Mouse (Mus musculus) midbrain, embryonic 15.5 days (tissue): Measurements from ENCODE around the gene Mecom. TPM values are rescaled to one million over a fixed set of nuclear protein-coding genes. Genes with fewer than 3 reads are reported as not detected.

Experiments used
- ATAC-seq: fragments of 200-750 bp; cut with Nextera tagmentation; replicated peaks from 2 replicates; pipeline ENCODE4 v1.8.0; 2017; ENCODE audit warnings: moderate TSS enrichment
- H3K27ac ChIP-seq: fragments of 300-500 bp; sonication (generic); 2 replicates; pipeline ENCODE4 v1.5.1; 2015; ENCODE audit warnings: mild to moderate bottlenecking, inconsistent platforms
- H3K27me3 ChIP-seq: fragments of 300-500 bp; sonication (generic); replicated peaks from 2 replicates; pipeline ENCODE4 v1.6.1; 2015; ENCODE audit warnings: inconsistent platforms
- H3K36me3 ChIP-seq: fragments of 300-500 bp; sonication (generic); replicated peaks from 2 replicates; pipeline ENCODE4 v1.6.1; 2015; ENCODE audit warnings: inconsistent platforms
- H3K4me1 ChIP-seq: fragments of 300-500 bp; sonication (generic); 2 replicates; pipeline ENCODE4 v1.6.1; 2015; ENCODE audit warnings: inconsistent platforms
- H3K4me2 ChIP-seq: fragments of 300-500 bp; sonication (generic); 2 replicates; pipeline ENCODE4 v1.6.1; 2015; ENCODE audit warnings: inconsistent platforms, mild to moderate bottlenecking, moderate library complexity
- H3K4me3 ChIP-seq: fragments of 300-500 bp; sonication (generic); 2 replicates; pipeline ENCODE4 v1.5.1; 2015; ENCODE audit warnings: mild to moderate bottlenecking, inconsistent platforms
- H3K9ac ChIP-seq: fragments of 300-500 bp; sonication (generic); 2 replicates; pipeline ENCODE4 v1.6.1; 2015; ENCODE audit warnings: mild to moderate bottlenecking, inconsistent platforms
- H3K9me3 ChIP-seq: fragments of 300-500 bp; sonication (generic); 2 replicates; pipeline ENCODE4 v1.6.1; 2016; ENCODE audit warnings: inconsistent platforms
- WGBS: fragments of 180-500 bp; shearing (Covaris S2); methylation state at CpG from one replicate; pipeline ENCODE4 v1.1.7; 2015; ENCODE audit warnings: mixed read lengths; 5-methylcytosine and 5-hydroxymethylcytosine counted together
- polyA plus RNA-seq: library from polyadenylated mRNA; unstranded; fragments of >200 nt; fragmentation: Nextera tagmentation; extraction: Ambion mirVana; gene quantifications from 2 replicates; pipeline ENCODE4 v1.2.1, GENCODE M21; 2015

Mecom gene
- polyA plus RNA-seq, 1 experiment from 2014 or later, result 5.2 TPM

DNA sequence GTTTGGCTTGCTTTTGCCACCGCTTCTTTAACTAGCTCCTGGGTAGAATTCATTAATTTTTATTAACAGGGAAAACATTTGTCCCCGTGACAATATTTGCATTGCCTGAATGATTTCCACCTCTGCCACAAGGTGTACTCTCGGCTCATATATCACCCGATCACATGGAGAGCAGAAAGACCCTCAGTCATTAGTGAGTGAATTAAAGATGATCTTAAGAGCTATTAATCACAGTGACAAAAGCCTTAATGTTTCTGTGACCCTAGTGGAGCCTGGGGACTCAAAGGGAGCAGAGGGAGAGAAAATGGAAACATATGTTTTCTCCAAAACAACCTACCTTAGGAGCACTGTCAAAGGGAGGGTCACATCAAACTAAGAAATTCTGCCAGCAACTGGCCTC, 261.3 kb downstream of the Mecom start:
- H3K4me2 ChIP-seq, result no peak overlapping the region
- WGBS, result 32% methylated on average over 4 of the region's 4 CpGs
- no peak for ATAC-seq
- H3K9ac ChIP-seq, result no peak overlapping the region
- H3K27me3 ChIP-seq, result no peaks in the 10 kb centered on the region
- peaks cover 6% of the 10 kb centered on the region for H3K4me1 ChIP-seq
- H3K9me3 ChIP-seq, result no peaks in the 10 kb centered on the region
- H3K36me3 ChIP-seq, result no peaks in the 10 kb centered on the region
- H3K27ac ChIP-seq, result no peak overlapping the region
- no peak overlapping the region for H3K4me3 ChIP-seq

DNA sequence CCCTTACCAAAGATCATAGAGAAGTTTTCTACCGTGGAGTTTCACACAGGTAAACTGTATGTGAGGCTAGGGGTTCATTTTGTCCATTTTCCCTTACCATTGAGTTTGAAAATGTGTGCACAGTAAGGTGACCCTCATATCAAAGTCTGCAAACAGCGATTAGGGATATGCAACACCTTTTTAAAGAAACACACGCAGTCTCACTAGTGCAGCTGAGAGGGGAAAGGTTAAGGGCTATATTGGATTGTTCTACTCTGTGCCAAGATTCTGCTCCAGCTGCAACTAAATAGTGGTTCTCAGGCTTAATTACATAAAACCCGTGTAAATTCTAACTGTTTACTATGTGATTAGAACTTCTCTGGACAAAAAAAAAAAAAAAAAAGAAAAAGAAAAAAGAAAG, 263.7 kb downstream of the Mecom start:
- Histone ChIP-seq H3K27ac (no peak overlapping the region), H3K36me3 (no peaks in the 10 kb centered on the region), H3K4me1 (peaks cover 6% of the 10 kb centered on the region), H3K4me3 (no peak overlapping the region), H3K4me2 (no peak overlapping the region), H3K9me3 (no peaks in the 10 kb centered on the region), H3K9ac (no peak overlapping the region), H3K27me3 (no peaks in the 10 kb centered on the region)
- no peak for ATAC-seq
- WGBS, result 78% methylated on average over 4 of the region's 4 CpGs

DNA sequence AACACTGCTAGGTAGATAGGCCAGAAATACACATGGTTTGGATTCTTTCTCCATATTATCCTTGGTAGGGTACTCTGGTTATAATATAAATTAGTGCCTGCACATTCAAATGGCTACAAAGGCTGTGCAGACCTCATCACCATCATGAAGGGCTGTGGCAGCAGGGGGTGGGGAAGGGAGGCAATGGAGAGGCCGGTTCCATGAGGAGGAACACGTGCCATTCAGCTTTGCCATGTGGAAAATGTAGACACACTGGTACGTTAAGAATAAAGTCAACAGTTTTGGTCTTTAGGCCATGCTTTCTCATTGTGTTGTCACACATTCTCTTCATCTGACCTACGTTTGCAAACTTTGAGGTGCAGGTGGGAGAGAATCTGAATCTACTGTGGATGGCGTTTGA, 264.2 kb downstream of the Mecom start:
- Histone ChIP-seq H3K4me2 (no peak overlapping the region), H3K4me3 (no peak overlapping the region), H3K27ac (no peak overlapping the region), H3K36me3 (no peaks in the 10 kb centered on the region), H3K4me1 (peaks cover 6% of the 10 kb centered on the region), H3K27me3 (no peaks in the 10 kb centered on the region), H3K9ac (no peak overlapping the region), H3K9me3 (no peaks in the 10 kb centered on the region)
- no peak for ATAC-seq
- WGBS, result 89% methylated on average over 5 of the region's 5 CpGs

DNA sequence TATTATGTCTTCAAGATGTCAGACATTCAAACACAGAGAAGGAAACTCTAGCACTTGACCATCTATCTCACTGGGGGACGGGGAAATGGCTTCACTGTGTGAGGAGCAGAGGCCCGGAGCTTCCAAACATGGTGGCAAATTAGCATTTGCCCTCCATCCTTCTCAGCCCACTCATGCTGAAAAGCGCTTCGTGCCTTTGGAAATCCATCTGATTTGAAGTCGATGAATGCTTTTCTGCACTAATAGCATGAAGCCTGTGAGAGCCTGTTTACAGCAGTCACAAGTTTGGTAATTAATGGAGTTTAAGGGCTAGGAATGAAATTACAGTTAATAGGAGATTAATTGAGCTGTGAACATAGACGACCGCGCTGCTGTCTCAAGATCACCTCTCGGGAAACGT, 270.2 kb downstream of the Mecom start:
- Histone ChIP-seq H3K36me3 (no peaks in the 10 kb centered on the region), H3K9me3 (no peaks in the 10 kb centered on the region), H3K4me1 (no peaks in the 10 kb centered on the region), H3K4me2 (no peak overlapping the region), H3K27me3 (no peaks in the 10 kb centered on the region), H3K4me3 (no peak overlapping the region), H3K9ac (no peak overlapping the region), H3K27ac (no peak overlapping the region)
- no peak for ATAC-seq
- WGBS, result 60% methylated on average over 10 of the region's 10 CpGs

DNA sequence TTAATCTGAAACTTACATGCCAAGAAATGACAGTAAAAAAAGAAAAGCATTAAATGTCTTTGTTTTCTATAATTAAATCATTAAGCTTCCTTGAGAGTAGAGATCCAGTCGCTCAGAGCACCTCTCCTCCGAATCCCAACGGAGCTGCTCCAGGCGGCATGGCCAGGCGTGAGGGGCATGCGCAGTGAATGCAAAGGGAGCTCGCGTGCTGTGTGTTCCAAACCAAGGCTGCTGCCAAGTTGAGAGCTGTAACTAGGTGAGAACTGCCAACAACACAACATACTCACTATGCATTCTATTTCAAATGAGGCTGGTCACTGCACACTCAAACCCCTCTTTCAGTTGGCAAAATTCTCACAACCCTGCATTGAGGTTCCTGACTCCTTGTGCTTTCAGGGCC, 271.7 kb downstream of the Mecom start:
- no peak overlapping the region for H3K4me3 ChIP-seq
- H3K4me2 ChIP-seq, result no peak overlapping the region
- H3K27me3 ChIP-seq, result no peaks in the 10 kb centered on the region
- no peak overlapping the region for H3K9ac ChIP-seq
- 77% methylated on average over 8 of the region's 8 CpGs for WGBS
- no peaks in the 10 kb centered on the region for H3K9me3 ChIP-seq
- ATAC-seq, result no peak
- H3K4me1 ChIP-seq, result no peaks in the 10 kb centered on the region
- no peak overlapping the region for H3K27ac ChIP-seq
- no peaks in the 10 kb centered on the region for H3K36me3 ChIP-seq

DNA sequence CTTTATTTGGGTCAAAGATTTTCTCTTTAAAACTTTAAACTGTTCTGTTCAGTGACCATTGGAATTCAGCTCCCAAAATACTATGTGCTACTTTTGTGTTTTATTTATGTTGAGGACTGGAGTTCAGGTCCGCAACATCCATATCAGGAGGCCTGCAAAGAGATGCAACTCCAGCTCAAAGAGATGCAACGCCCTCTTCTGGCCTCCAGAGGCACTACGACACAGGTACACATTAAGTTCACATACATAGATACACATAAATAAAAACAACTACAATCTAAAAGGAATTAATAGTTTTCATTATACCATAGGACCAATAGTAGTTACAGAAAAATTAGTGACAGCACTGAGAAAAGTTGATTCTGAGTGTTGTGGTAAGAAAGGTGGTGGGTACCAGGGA, 278.6 kb downstream of the Mecom start:
- no peak for ATAC-seq
- Histone ChIP-seq H3K27ac (no peak overlapping the region), H3K36me3 (no peaks in the 10 kb centered on the region), H3K27me3 (no peaks in the 10 kb centered on the region), H3K9ac (no peak overlapping the region), H3K4me1 (no peaks in the 10 kb centered on the region), H3K4me3 (no peak overlapping the region), H3K4me2 (no peak overlapping the region), H3K9me3 (no peaks in the 10 kb centered on the region)
- WGBS, result 74% methylated on average over 3 of the region's 3 CpGs

DNA sequence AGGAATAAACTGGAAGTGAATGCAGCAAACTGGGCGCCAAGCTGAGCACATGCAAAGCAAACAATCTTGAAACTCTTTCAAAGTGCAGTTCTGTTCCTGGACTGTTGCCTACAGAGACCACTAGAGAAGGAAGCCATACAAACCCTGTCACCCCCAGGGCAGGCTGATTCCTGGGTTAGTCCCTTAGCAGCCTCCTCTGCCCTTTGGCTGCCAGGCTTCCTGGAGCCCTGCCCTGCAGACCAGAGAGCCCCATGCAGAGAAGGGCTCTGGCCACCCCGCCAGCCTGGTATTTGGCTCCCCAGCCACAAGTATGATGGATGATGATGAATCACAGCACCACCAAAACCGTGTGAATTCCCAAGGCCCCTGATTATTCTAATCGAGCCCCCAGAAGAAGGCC, 286.9 kb downstream of the Mecom start:
- Histone ChIP-seq H3K27ac (no peak overlapping the region), H3K4me1 (no peaks in the 10 kb centered on the region), H3K4me3 (no peak overlapping the region), H3K36me3 (no peaks in the 10 kb centered on the region), H3K9ac (no peak overlapping the region), H3K27me3 (no peaks in the 10 kb centered on the region), H3K9me3 (no peaks in the 10 kb centered on the region), H3K4me2 (no peak overlapping the region)
- 67% methylated on average over 4 of the region's 4 CpGs for WGBS
- ATAC-seq, result no peak

DNA sequence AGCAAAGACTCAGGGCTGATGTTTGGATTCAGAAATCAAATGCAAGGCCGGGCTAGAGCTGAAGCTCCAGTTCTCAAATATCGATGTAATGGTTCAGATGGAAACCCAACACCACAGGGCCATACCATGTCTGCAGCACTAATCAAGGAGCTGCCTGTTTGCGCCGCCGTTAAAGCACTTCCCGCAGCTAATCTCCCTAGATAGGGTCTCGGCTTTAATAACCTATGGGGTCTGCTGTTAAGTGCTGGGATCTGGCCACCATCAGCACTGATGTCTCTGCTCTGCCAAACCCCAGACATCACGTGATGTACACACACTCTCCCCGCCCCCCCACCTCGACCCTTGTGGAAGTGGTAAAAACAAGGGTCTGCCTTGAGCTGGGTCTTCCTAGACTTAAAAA, 289.4 kb downstream of the Mecom start:
- 74% methylated on average over 10 of the region's 10 CpGs for WGBS
- H3K9me3 ChIP-seq, result no peaks in the 10 kb centered on the region
- no peak overlapping the region for H3K27ac ChIP-seq
- H3K27me3 ChIP-seq, result no peaks in the 10 kb centered on the region
- H3K9ac ChIP-seq, result no peak overlapping the region
- no peaks in the 10 kb centered on the region for H3K36me3 ChIP-seq
- H3K4me2 ChIP-seq, result no peak overlapping the region
- no peak overlapping the region for H3K4me3 ChIP-seq
- ATAC-seq, result no peak
- H3K4me1 ChIP-seq, result no peaks in the 10 kb centered on the region

DNA sequence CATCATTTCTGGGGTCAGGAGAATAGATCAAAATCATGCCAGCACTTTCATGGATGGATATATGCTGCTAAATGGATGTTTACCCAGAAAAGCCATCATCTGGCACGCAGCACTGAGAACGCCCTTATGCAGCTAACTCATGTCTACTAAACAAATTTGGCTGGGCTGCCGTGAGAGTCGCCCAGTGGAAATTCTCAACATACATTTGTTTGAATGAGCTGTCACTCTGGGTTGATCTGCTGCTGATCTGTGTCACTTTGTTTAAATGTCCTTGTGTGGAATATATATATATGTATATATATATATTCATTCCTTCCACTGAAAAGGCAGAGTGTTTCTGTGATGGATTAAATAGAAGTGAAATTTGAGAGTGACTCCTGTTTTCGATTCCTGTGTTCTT, 290.0 kb downstream of the Mecom start:
- ATAC-seq, result no peak
- no peak overlapping the region for H3K9ac ChIP-seq
- H3K9me3 ChIP-seq, result no peaks in the 10 kb centered on the region
- H3K4me1 ChIP-seq, result no peaks in the 10 kb centered on the region
- no peaks in the 10 kb centered on the region for H3K36me3 ChIP-seq
- no peaks in the 10 kb centered on the region for H3K27me3 ChIP-seq
- H3K27ac ChIP-seq, result no peak overlapping the region
- H3K4me2 ChIP-seq, result no peak overlapping the region
- H3K4me3 ChIP-seq, result no peak overlapping the region
- 75% methylated on average over 5 of the region's 5 CpGs for WGBS

DNA sequence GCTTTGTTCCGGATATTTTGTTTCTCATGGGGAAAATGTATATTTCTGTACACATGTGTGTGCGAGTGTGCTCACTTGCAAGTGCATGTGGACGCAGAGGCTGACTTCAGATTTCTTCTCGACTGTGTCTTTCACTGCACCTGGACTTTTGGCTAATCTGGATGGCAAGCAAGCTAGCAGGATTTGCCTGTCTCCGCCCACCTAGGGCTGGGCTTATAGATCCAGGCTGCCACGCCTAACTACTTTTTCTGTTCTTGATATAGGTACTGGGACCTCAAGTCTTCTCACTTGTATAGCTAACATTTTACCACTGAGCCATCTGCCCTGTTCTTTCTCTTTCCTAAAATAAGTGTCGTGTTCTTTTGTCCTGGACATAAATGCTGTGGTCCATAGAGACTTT, 290.9 kb downstream of the Mecom start:
- ATAC-seq, result no peak
- Histone ChIP-seq H3K9ac (no peak overlapping the region), H3K36me3 (no peaks in the 10 kb centered on the region), H3K4me2 (no peak overlapping the region), H3K27me3 (no peaks in the 10 kb centered on the region), H3K27ac (no peak overlapping the region), H3K9me3 (no peaks in the 10 kb centered on the region), H3K4me3 (no peak overlapping the region), H3K4me1 (no peaks in the 10 kb centered on the region)
- WGBS, result 84% methylated on average over 7 of the region's 7 CpGs

DNA sequence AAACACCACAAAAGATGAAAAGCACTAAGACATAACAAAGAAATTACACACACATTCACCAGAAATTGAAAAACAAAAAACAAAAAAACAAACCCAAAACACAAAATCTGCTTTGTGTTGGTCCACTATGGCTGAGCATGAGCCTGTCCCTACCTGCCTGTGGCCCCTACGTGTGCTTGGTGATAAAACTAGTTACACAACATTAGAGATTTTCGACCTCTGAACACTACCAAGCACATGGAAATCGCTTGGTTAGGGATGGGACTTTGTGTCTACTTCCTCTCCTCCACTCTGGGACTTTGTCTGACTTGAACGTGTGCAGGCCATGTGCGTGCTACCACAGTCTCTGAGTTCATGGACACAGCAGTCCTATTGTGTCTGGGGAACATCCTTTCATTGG, 292.0 kb downstream of the Mecom start:
- no peak overlapping the region for H3K4me2 ChIP-seq
- no peaks in the 10 kb centered on the region for H3K27me3 ChIP-seq
- no peaks in the 10 kb centered on the region for H3K4me1 ChIP-seq
- H3K9me3 ChIP-seq, result no peaks in the 10 kb centered on the region
- 88% methylated on average over 5 of the region's 5 CpGs for WGBS
- H3K36me3 ChIP-seq, result no peaks in the 10 kb centered on the region
- no peak overlapping the region for H3K9ac ChIP-seq
- no peak overlapping the region for H3K27ac ChIP-seq
- no peak for ATAC-seq
- H3K4me3 ChIP-seq, result no peak overlapping the region

DNA sequence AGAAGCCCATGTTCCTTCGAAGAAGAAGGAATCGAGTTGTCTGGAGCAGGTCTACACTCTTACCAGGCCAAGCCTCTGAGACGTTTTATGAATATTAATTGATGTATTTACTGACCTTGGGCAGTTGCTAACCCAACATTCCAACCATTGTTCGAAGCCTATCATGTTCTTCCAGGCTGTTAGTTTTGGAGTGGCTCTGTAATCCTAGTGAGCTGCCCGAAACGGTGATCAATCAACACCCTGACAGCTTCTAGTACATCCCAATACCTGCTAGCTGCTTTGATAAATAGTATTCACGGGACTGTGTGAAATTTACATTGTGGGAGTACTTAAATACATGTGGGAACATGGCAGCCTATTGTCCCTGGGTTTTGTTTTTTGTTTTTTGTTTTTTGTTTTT, 293.4 kb downstream of the Mecom start:
- ATAC-seq, result no peak
- H3K27me3 ChIP-seq, result no peaks in the 10 kb centered on the region
- H3K27ac ChIP-seq, result no peak overlapping the region
- WGBS, result 64% methylated on average over 7 of the region's 7 CpGs
- H3K9ac ChIP-seq, result no peak overlapping the region
- H3K4me3 ChIP-seq, result no peak overlapping the region
- no peak overlapping the region for H3K4me2 ChIP-seq
- no peaks in the 10 kb centered on the region for H3K4me1 ChIP-seq
- H3K9me3 ChIP-seq, result no peaks in the 10 kb centered on the region
- no peaks in the 10 kb centered on the region for H3K36me3 ChIP-seq

DNA sequence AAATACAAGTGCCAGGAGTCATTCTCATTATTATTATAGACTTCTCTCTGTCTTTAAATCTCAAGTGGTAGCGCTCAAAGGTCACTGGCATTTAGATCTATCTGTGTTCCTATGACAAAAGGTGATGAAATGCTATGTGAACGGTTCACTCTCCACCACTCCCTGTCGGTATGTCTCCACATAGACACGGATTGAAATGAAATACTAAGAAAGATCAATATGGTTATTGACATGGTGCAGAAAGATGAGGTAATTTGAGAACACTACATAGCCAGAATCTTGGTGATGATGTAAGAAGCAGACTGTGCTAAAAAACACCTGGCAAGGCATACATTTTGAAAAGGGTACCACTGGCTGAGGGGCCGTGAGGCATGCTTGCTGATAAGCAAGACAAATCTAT, 294.1 kb downstream of the Mecom start:
- no peak overlapping the region for H3K4me3 ChIP-seq
- no peak overlapping the region for H3K9ac ChIP-seq
- WGBS, result 89% methylated on average over 5 of the region's 5 CpGs
- no peaks in the 10 kb centered on the region for H3K4me1 ChIP-seq
- H3K4me2 ChIP-seq, result no peak overlapping the region
- H3K27ac ChIP-seq, result no peak overlapping the region
- no peak for ATAC-seq
- H3K36me3 ChIP-seq, result no peaks in the 10 kb centered on the region
- no peaks in the 10 kb centered on the region for H3K27me3 ChIP-seq
- no peaks in the 10 kb centered on the region for H3K9me3 ChIP-seq
